Mouse (Mus musculus) liver, embryonic 15.5 days (tissue): Measurements from ENCODE around the gene Mpp5. TPM values are rescaled to one million over a fixed set of nuclear protein-coding genes. Genes with fewer than 3 reads are reported as not detected.

Experiments used
- ATAC-seq: fragments of 200-750 bp; cut with Nextera tagmentation; 2 replicates; pipeline ENCODE4 v1.8.0; 2017; ENCODE audit warnings: moderate number of reproducible peaks, mild to moderate bottlenecking, moderate library complexity; ENCODE audit not compliant: insufficient read depth
- H3K27ac ChIP-seq: fragments of 300-500 bp; sonication (generic); replicated peaks from 2 replicates; pipeline ENCODE4 v1.5.1; 2015; ENCODE audit warnings: mild to moderate bottlenecking, inconsistent platforms
- H3K27me3 ChIP-seq: fragments of 300-500 bp; sonication (generic); 2 replicates; pipeline ENCODE4 v1.6.1; 2015; ENCODE audit warnings: mild to moderate bottlenecking, inconsistent platforms
- H3K36me3 ChIP-seq: fragments of 300-500 bp; sonication (generic); replicated peaks from 2 replicates; pipeline ENCODE4 v1.6.1; 2015; ENCODE audit warnings: moderate library complexity, mild to moderate bottlenecking, inconsistent platforms
- H3K4me1 ChIP-seq: fragments of 300-500 bp; sonication (generic); replicated peaks from 2 replicates; pipeline ENCODE4 v1.6.1; 2015; ENCODE audit warnings: inconsistent platforms
- H3K4me2 ChIP-seq: fragments of 300-500 bp; sonication (generic); 2 replicates; pipeline ENCODE4 v1.6.1; 2015; ENCODE audit warnings: moderate library complexity, mild to moderate bottlenecking, inconsistent platforms
- H3K4me3 ChIP-seq: fragments of 300-500 bp; sonication (generic); replicated peaks from 2 replicates; pipeline ENCODE4 v1.5.1; 2015; ENCODE audit warnings: mild to moderate bottlenecking, inconsistent platforms
- H3K9ac ChIP-seq: fragments of 300-500 bp; sonication (generic); 2 replicates; pipeline ENCODE4 v1.6.1; 2015; ENCODE audit warnings: moderate library complexity, mild to moderate bottlenecking, inconsistent platforms
- H3K9me3 ChIP-seq: fragments of 300-500 bp; sonication (generic); replicated peaks from 2 replicates; pipeline ENCODE4 v1.6.1; 2016; ENCODE audit warnings: inconsistent platforms
- WGBS: fragments of 180-500 bp; shearing (Covaris S2); methylation state at CpG from one replicate; pipeline ENCODE4 v1.1.7; 2015; ENCODE audit warnings: mixed read lengths; ENCODE audit not compliant: insufficient replicate concordance; 5-methylcytosine and 5-hydroxymethylcytosine counted together
- polyA plus RNA-seq: library from polyadenylated mRNA; unstranded; fragments of >200 nt; fragmentation: Nextera tagmentation; extraction: Ambion mirVana; gene quantifications from 2 replicates; pipeline ENCODE4 v1.2.1, GENCODE M21; 2015

The Mpp5 gene
- 6.9 and 7.9 TPM in 2 replicates for polyA plus RNA-seq

DNA sequence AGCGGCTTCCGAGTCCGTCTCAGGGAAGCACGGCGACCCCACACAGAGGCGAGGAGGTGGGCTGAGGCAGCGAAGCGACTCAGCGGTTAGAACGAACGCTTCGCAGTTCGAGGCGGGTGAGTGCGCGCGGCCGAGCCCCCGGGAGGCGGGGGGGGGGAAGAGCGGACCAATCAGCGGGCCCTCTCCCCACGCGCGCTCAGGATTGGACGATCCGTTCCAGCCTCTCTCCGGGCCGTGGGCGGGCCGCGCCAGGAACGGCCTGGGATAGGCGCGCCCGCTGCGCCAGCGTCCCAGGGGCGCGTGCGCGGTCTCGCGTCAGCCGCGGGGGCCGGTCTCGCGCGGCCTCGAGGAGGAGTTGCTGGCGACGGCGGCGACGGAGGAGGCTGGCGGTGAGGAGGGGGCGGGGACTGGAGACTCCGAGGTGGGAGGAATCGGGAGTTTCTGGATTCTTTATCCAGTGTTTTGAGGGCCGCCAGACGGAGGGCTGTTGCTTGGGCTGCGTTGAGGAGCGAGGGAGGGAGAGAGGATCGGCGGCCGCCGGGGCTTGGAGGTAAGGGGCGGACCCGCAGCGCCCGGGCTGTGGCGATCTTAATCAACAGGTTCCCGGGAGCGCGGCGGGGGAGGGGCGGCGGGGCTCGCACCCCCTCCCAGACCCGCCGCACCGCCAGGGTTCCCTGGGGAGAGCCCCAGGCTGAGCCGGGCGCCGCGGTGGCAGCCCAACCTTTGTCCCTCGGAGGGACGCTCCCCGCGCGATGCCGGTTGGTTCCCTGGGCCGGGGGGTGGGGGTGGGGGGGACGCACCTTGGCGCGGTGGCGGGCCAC lies at the start of gene Mpp5:
Gene Mpp5, plus strand, starts transcription at position 351 of the 821 bp plus-strand sequence.
- Histone ChIP-seq H3K36me3 (no peaks in the 10 kb centered on the region), H3K9me3 (no peaks in the 10 kb centered on the region), H3K27me3 (no peaks in the 10 kb centered on the region), H3K27ac (peak within 1 kb of the TSS; percentile 80), H3K4me1 (peaks cover 14% of the 10 kb centered on the region), H3K9ac (peak within 1 kb of the TSS; percentile 81), H3K4me2 (peak within 1 kb of the TSS; percentile 98), H3K4me3 (peak within 1 kb of the TSS; percentile 87)
- WGBS = under 1% methylated on average over 95 of the region's 98 CpGs
- ATAC-seq = peak; percentile 100

DNA sequence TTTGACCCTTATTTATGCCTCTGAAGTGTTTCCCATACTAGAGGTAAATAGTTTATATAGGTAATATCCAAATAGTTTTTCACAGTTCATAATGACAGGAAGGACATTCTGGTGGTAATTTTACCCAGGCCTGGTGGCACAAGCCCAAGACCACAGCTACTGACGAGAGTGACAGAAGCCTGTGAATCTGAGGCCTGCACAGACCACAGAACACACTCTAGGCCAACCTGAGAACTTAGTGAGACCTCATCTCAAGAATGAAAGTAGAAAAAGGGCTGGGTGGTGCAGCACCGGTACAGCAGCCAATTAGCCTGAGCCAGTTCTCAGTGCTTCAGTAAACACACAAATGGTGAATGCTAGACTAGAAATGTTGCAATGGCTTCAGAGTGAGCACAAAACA lies 30.9 kb upstream of the Mpp5 start:
- no peak for ATAC-seq
- no peaks in the 10 kb centered on the region for H3K27me3 ChIP-seq
- H3K4me1 ChIP-seq = no peaks in the 10 kb centered on the region
- no peak overlapping the region for H3K4me2 ChIP-seq
- H3K36me3 ChIP-seq = no peaks in the 10 kb centered on the region
- WGBS = 63% methylated on average over 2 of the region's 2 CpGs
- H3K9ac ChIP-seq = no peak overlapping the region
- no peak overlapping the region for H3K27ac ChIP-seq
- H3K9me3 ChIP-seq = no peaks in the 10 kb centered on the region
- no peak overlapping the region for H3K4me3 ChIP-seq

DNA sequence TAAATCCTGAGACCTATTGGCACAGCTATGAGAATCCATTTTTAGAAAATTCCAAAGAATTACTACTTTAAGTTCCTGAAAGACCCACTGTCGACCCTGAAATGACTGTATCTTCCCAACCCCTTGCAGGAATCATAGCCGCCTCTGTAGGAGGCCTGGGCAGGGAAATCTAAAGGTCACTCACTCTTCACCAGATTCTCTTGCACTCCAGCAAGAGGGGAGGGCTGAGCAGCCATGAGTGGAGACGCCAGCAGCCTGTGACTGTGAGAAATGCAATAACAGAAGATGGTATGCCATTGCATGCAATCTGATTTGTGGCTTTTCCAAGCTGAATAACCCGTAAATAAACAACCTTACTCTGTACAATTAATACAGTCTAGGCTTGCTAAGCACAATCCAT lies 21.0 kb upstream of the Mpp5 start:
- no peaks in the 10 kb centered on the region for H3K36me3 ChIP-seq
- no peak overlapping the region for H3K4me3 ChIP-seq
- no peaks in the 10 kb centered on the region for H3K9me3 ChIP-seq
- H3K4me2 ChIP-seq = no peak overlapping the region
- ATAC-seq = no peak
- H3K9ac ChIP-seq = no peak overlapping the region
- no peaks in the 10 kb centered on the region for H3K4me1 ChIP-seq
- WGBS = 51% methylated on average over 4 of the region's 4 CpGs
- no peak overlapping the region for H3K27ac ChIP-seq
- H3K27me3 ChIP-seq = no peaks in the 10 kb centered on the region

DNA sequence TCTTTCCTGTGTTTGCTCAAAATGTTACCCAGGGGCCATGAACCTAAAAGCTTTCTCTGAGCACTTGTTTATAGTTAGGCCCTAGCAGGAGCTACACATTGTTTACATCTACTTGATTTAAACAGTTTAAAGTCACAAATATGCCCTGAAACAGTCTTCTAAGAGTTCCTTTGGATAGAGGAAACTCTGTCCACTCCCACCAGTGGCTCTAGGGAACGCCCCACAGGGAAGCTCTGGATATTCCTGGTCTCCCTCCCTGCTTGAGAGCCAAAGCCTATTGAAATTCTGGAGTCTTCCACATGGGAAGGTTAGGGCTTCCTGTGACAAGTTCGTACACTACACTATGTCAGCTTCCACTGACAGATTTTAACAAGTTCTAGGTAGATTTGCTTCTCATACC lies 9.1 kb upstream of the Mpp5 start:
- WGBS = 39% methylated on average over 2 of the region's 2 CpGs
- Histone ChIP-seq H3K9me3 (no peaks in the 10 kb centered on the region), H3K4me2 (no peak overlapping the region), H3K27ac (no peak overlapping the region), H3K9ac (no peak overlapping the region), H3K4me1 (no peaks in the 10 kb centered on the region), H3K36me3 (no peaks in the 10 kb centered on the region), H3K4me3 (no peak overlapping the region), H3K27me3 (no peaks in the 10 kb centered on the region)
- no peak for ATAC-seq

DNA sequence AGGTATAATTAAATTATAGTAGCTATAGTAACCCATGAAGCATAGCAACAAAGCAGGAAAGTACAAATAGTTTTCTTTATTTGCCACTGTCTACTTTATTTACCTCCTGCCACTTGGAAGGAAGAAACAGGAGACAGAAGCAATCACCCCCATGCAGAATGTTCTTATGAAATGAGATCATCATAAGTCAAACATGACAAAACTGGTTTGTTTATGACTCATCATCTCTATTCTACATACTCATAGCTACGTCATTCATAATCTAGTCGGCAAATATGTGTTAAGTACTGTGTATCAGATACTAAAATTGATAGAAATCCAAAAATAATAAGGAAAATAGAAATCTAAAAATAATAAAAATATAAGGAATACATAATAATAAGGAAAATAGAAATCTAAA lies 8.4 kb upstream of the Mpp5 start:
- H3K9me3 ChIP-seq = no peaks in the 10 kb centered on the region
- no peaks in the 10 kb centered on the region for H3K27me3 ChIP-seq
- no peak overlapping the region for H3K4me2 ChIP-seq
- ATAC-seq = no peak
- H3K27ac ChIP-seq = no peak overlapping the region
- no peaks in the 10 kb centered on the region for H3K4me1 ChIP-seq
- H3K9ac ChIP-seq = no peak overlapping the region
- 72% methylated on average over 2 of the region's 2 CpGs for WGBS
- H3K36me3 ChIP-seq = no peaks in the 10 kb centered on the region
- no peak overlapping the region for H3K4me3 ChIP-seq

DNA sequence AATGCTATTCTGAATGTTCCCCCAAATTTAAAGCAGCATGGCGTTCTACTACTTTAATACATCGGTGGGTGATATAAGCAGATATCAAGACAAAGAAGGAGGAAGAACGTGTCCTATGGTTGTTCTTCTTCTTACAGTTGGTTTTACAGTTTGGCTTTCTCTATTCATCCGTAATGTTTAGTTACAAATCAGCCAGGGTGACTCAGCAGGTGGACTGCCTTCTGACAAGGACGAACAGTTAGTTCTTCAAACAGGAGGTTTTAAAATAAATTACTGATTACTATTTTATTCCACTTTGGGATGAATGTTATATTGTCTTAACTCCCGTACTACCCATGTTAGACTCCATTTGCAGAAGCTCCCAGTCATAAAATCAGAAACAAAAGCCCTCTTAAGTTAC lies 2.5 kb upstream of the Mpp5 start:
- Histone ChIP-seq H3K36me3 (no peaks in the 10 kb centered on the region), H3K4me1 (peaks cover 14% of the 10 kb centered on the region), H3K4me2 (no peak overlapping the region), H3K4me3 (no peak overlapping the region), H3K27me3 (no peaks in the 10 kb centered on the region), H3K9ac (no peak overlapping the region), H3K27ac (no peak overlapping the region), H3K9me3 (no peaks in the 10 kb centered on the region)
- no peak for ATAC-seq
- WGBS = 59% methylated on average over 6 of the region's 6 CpGs

DNA sequence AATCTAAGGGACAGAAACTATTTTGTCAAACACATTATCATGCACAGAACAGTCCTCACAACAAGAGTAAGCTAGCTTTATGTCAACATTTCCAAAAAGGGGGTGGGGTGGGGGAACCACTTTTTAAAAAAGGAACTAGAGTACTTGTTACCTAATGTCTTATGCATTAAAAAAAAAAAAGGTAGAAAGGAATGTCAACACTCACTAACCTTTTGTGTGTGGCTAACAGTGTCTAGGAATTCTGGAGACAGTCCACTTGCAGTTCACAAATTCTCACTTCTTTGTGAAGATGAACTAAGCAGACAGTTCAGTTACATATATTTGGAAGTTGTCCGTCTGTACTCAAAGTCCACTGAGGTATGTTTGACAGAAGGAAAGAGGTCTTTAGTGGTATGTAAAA lies 1.3 kb upstream of the Mpp5 start:
- 51% methylated on average over 1 of the region's 1 CpGs for WGBS
- peak overlapping the region; percentile 98 for H3K4me2 ChIP-seq
- no peaks in the 10 kb centered on the region for H3K27me3 ChIP-seq
- H3K36me3 ChIP-seq = no peaks in the 10 kb centered on the region
- no peak overlapping the region for H3K9ac ChIP-seq
- H3K9me3 ChIP-seq = no peaks in the 10 kb centered on the region
- peak overlapping the region; percentile 87; the same call in 1 of the 2 replicates for H3K4me3 ChIP-seq
- ATAC-seq = no peak
- peaks cover 14% of the 10 kb centered on the region for H3K4me1 ChIP-seq
- no peak overlapping the region for H3K27ac ChIP-seq

DNA sequence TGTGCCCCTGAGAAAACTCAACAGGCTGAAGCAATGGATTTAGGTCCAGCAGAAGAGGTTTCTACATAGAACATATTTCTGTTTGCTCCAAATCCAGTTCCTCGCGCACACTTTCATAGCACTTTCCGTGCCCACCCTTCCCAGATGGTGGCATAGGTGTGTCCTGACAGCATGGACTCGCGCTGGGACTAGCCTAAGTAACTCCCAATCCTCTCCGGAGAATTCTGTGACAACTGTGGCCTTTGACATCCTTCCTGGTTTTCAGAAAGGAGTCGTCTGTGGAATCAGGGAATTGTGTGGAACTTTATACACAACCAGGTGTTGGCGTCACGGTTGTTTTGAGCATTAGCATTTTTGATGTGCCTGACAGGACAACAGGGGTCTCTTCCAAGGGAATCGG lies 594 bp upstream of the Mpp5 start:
- Histone ChIP-seq H3K4me2 (peak overlapping the region; percentile 98), H3K27me3 (no peaks in the 10 kb centered on the region), H3K9me3 (no peaks in the 10 kb centered on the region), H3K4me1 (peaks cover 14% of the 10 kb centered on the region), H3K36me3 (no peaks in the 10 kb centered on the region), H3K9ac (peak overlapping the region; percentile 73), H3K27ac (no peak overlapping the region; the same call in 1 of the 2 replicates), H3K4me3 (peak overlapping the region; percentile 87)
- WGBS = under 1% methylated on average over 10 of the region's 10 CpGs
- peak; percentile 40 for ATAC-seq

DNA sequence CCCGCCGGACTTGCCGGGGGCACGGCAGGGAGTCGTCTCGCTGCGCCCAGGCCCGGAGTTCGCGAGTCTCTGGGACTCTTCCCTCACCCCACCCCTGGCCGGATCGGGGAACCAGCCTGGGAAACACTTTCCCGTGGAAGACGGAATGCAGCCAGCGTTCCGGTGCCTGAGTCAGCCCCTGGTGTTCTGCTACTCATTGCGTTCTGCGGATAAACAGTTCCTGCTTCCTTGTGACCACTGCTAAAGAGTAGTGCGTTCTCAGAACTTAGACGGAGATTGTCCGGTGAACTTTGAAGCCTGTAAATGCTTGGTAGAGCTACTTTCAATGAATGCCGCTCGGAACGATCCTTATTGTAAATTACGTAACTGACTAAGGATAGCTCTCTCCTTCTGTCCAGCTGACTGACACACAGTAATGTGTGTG lies 683 bp downstream of the Mpp5 start:
- Histone ChIP-seq H3K27me3 (no peaks in the 10 kb centered on the region), H3K9ac (peak overlapping the region; percentile 81), H3K4me1 (peaks cover 14% of the 10 kb centered on the region), H3K36me3 (no peaks in the 10 kb centered on the region), H3K27ac (peak overlapping the region; percentile 80), H3K4me3 (peak overlapping the region; percentile 87), H3K9me3 (no peaks in the 10 kb centered on the region), H3K4me2 (peak overlapping the region; percentile 98)
- under 1% methylated on average over 25 of the region's 25 CpGs for WGBS
- ATAC-seq = peak; percentile 24

DNA sequence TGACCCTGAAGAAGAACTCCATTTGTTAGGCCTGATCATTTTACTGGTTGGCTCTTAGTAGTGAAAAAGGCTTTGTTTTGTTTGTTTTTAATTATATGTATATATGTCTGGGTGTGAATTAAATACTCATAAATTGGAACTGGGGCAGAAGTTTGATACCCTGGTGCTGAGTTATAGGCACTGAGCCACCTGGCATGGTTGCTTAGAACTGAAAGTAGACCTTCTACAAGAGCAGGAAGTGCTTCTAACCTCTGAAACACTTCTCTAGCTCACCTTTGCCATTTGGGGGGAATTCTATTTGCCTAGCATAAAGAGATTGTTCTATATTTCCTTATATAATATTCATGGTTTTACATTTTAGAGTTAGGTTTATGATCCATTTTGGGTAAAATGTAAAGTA lies 13.3 kb downstream of the Mpp5 start:
- no peaks in the 10 kb centered on the region for H3K4me1 ChIP-seq
- no peak overlapping the region for H3K4me2 ChIP-seq
- H3K27me3 ChIP-seq = no peaks in the 10 kb centered on the region
- no peaks in the 10 kb centered on the region for H3K9me3 ChIP-seq
- no peak overlapping the region for H3K9ac ChIP-seq
- H3K36me3 ChIP-seq = no peaks in the 10 kb centered on the region
- H3K27ac ChIP-seq = no peak overlapping the region
- no peak overlapping the region for H3K4me3 ChIP-seq
- no peak for ATAC-seq

DNA sequence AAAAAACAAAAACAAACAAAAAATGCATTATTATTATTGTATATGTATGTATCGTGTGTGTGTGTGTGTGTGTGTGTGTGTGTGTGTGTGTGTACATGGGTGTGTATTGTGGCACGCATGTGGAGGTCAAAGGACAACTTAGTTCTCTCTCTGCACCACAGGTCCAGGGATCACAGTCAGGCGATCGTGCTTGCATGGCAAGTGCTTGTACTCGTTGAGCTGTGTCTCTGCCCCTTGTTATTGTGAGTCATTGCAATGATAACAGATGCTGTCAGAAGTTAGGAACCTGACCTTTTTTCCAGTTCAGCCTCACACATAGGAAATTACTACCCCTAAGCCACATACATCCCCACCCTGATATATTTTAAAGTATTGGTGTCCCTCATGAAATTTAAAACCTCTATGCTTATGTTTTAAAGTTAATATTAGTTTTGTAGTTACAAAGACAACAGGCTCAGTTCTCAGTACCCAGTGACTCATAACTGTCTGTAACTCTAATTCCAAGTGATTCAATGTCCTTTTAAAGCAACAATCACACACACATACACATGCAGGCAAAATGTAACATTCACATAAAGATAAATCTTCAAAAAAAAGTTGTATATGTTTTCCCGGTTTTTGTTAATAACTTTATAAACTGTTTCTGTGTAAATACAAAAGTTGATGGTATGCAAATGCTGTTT lies 20.5 kb downstream of the Mpp5 start:
- Histone ChIP-seq H3K9ac (no peak overlapping the region), H3K4me1 (no peaks in the 10 kb centered on the region; the same call in 1 of the 2 replicates), H3K27me3 (no peaks in the 10 kb centered on the region), H3K27ac (no peak overlapping the region), H3K9me3 (no peaks in the 10 kb centered on the region), H3K4me2 (no peak overlapping the region), H3K4me3 (no peak overlapping the region), H3K36me3 (no peaks in the 10 kb centered on the region)
- WGBS = 66% methylated on average over 6 of the region's 6 CpGs
- no peak for ATAC-seq
